Mouse (Mus musculus): ENCODE data around the gene Cask. TPM values are rescaled to one million over a fixed set of nuclear protein-coding genes. Genes with fewer than 3 reads are reported as not detected.

Cask gene
- polyA plus RNA-seq, 1 experiment from 2014 or later: 16.0 TPM

- ATAC-seq (ENCODE audit: insufficient read depth): no peak
- Histone ChIP-seq H3K27ac (ENCODE audit: low read depth) (no peak overlapping the region), H3K4me3 (ENCODE audit: low read depth, low read length) (no peak overlapping the region), H3K36me3 (ENCODE audit: insufficient read depth) (no peaks in the 10 kb centered on the region), H3K4me1 (ENCODE audit: insufficient read depth) (no peaks in the 10 kb centered on the region), H3K4me2 (no peak overlapping the region), H3K9me3 (ENCODE audit: low read depth, low read length) (no peaks in the 10 kb centered on the region), H3K27me3 (ENCODE audit: insufficient read depth, low read length) (no peaks in the 10 kb centered on the region), H3K9ac (no peak overlapping the region)
- no peak for TF ChIP-seq CTCF (IDR thresholded peaks at IDR 0.05; ENCODE audit: low read depth)
- DNase-seq: no peak
- 45% methylated on average over 1 of the region's 1 CpGs for WGBS
These were observed 132.9 kb downstream of the Cask start for GRCm38 (mm10) chrX:13718283-13718682.

DNA sequence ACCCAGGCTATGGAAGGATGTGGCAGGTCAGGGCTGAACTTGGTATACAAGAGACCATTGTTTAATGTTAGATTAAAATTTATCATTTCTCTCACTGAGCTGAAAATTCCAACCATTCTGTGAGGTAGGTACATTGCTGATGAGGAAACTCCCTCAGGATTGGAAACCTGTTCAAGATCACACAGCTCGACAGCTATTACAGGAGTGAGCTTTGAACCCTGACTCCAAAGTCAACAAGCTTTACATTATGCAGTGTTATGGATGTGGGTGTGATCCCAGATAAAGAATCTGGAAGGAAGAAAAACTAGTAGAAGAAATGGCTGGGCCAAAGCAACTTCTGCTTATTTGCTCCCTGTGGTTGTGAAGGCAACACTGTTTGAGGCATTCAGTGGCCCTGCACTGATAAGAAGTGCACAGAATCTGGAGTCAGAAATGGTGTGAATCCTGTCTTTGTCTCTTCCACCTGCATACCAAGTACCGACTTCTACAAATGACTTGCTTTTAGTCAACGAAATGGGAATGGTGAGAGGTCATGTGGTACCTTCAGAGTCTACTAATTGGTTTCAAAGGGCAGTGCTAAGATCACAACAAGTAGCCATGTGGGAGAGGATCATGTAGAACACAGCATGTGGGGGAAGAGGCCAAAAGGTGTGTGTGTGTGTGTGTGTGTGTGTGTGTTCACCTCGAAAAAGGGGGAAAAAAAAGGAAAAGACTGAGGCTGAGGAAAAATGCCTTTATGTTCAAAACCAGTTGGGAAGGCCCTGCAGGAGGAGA, 134.2 kb downstream of the Cask start:
- ATAC-seq (ENCODE audit: insufficient read depth) (no peak), DNase-seq (no peak)
- no peak overlapping the region for H3K4me2 ChIP-seq
- H3K9ac ChIP-seq: no peak overlapping the region
- no peaks in the 10 kb centered on the region for H3K4me1 ChIP-seq (ENCODE audit: insufficient read depth)
- 68% methylated on average over 4 of the region's 4 CpGs for WGBS
- no peaks in the 10 kb centered on the region for H3K27me3 ChIP-seq (ENCODE audit: insufficient read depth, low read length)
- H3K36me3 ChIP-seq (ENCODE audit: insufficient read depth): no peaks in the 10 kb centered on the region
- no peak overlapping the region for H3K4me3 ChIP-seq (ENCODE audit: low read depth, low read length)
- no peak for TF ChIP-seq CTCF (IDR thresholded peaks at IDR 0.05; ENCODE audit: low read depth)
- no peak overlapping the region for H3K27ac ChIP-seq (ENCODE audit: low read depth)
- no peaks in the 10 kb centered on the region for H3K9me3 ChIP-seq (ENCODE audit: low read depth, low read length)

DNA sequence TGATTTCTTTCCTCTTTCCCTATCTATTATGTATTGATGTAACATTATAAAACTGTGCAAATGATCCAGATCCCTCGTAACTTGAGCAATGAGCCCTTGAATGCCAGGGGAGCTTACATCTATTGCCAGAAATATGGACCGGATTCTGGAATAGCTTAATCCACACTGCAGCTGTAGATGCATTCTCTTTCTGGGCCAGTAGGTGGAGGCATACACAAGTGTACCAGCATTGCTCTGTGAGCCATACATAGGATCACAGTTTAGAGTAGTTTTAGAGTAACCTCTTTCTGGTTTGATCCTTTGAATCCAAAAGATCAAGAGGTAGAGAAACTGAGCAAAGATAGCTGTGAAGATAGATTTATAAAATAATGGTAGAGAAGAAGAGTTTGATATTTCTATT, 141.0 kb downstream of the Cask start:
- H3K4me2 ChIP-seq: no peak overlapping the region
- H3K9ac ChIP-seq: no peak overlapping the region
- no peaks in the 10 kb centered on the region for H3K27me3 ChIP-seq (ENCODE audit: insufficient read depth, low read length)
- H3K9me3 ChIP-seq (ENCODE audit: low read depth, low read length): no peaks in the 10 kb centered on the region
- ATAC-seq (ENCODE audit: insufficient read depth) (no peak; the same call in 1 of the 2 replicates), DNase-seq (peak; percentile 79)
- TF ChIP-seq CTCF (IDR thresholded peaks at IDR 0.05; ENCODE audit: low read depth): peak; percentile 83
- H3K4me1 ChIP-seq (ENCODE audit: insufficient read depth): no peaks in the 10 kb centered on the region
- H3K27ac ChIP-seq (ENCODE audit: low read depth): no peak overlapping the region
- H3K36me3 ChIP-seq (ENCODE audit: insufficient read depth): no peaks in the 10 kb centered on the region
- WGBS: 43% methylated on average over 2 of the region's 2 CpGs
- no peak overlapping the region for H3K4me3 ChIP-seq (ENCODE audit: low read depth, low read length)

GRCm38 (mm10) chrX:13705051-13705450, 146.1 kb downstream of the Cask start:
- no peaks in the 10 kb centered on the region for H3K27me3 ChIP-seq (ENCODE audit: insufficient read depth, low read length)
- H3K4me3 ChIP-seq (ENCODE audit: low read depth, low read length): no peak overlapping the region
- no peaks in the 10 kb centered on the region for H3K4me1 ChIP-seq (ENCODE audit: insufficient read depth)
- 24% methylated on average over 2 of the region's 2 CpGs for WGBS
- ATAC-seq (ENCODE audit: insufficient read depth) (peak; percentile 56; the same call in 1 of the 2 replicates), DNase-seq (peak; percentile 76)
- H3K36me3 ChIP-seq (ENCODE audit: insufficient read depth): no peaks in the 10 kb centered on the region
- no peak overlapping the region for H3K9ac ChIP-seq
- H3K4me2 ChIP-seq: no peak overlapping the region
- no peak overlapping the region for H3K27ac ChIP-seq (ENCODE audit: low read depth)
- no peaks in the 10 kb centered on the region for H3K9me3 ChIP-seq (ENCODE audit: low read depth, low read length)
- no peak for TF ChIP-seq CTCF (IDR thresholded peaks at IDR 0.05; ENCODE audit: low read depth)

GRCm38 (mm10) chrX:13700681-13701080, 150.5 kb downstream of the Cask start:
- 60% methylated on average over 3 of the region's 3 CpGs for WGBS

GRCm38 (mm10) chrX:13691865-13692264, 159.3 kb downstream of the Cask start:
- 76% methylated on average over 4 of the region's 4 CpGs for WGBS
- H3K36me3 ChIP-seq (ENCODE audit: insufficient read depth): no peaks in the 10 kb centered on the region
- H3K4me1 ChIP-seq (ENCODE audit: insufficient read depth): no peaks in the 10 kb centered on the region
- ATAC-seq (ENCODE audit: insufficient read depth) (no peak), DNase-seq (peak; percentile 35)
- H3K4me3 ChIP-seq (ENCODE audit: low read depth, low read length): no peak overlapping the region
- H3K27ac ChIP-seq (ENCODE audit: low read depth): no peak overlapping the region
- no peak overlapping the region for H3K4me2 ChIP-seq
- H3K9me3 ChIP-seq (ENCODE audit: low read depth, low read length): no peaks in the 10 kb centered on the region
- 0 out of 2 replicates have a peak, but pooled peaks have one; percentile 15 for TF ChIP-seq CTCF (IDR thresholded peaks at IDR 0.05; ENCODE audit: low read depth)
- H3K9ac ChIP-seq: no peak overlapping the region
- no peaks in the 10 kb centered on the region for H3K27me3 ChIP-seq (ENCODE audit: insufficient read depth, low read length)

More at GRCm38 (mm10) chrX:13700681-13701080, 150.5 kb downstream of the Cask start:
- no peak overlapping the region for H3K4me2 ChIP-seq
- H3K27me3 ChIP-seq (ENCODE audit: insufficient read depth, low read length): no peaks in the 10 kb centered on the region
- ATAC-seq (ENCODE audit: insufficient read depth): no peak
- no peaks in the 10 kb centered on the region for H3K9me3 ChIP-seq (ENCODE audit: low read depth, low read length)
- DNase-seq: peak; percentile 17
- no peaks in the 10 kb centered on the region for H3K36me3 ChIP-seq (ENCODE audit: insufficient read depth)
- TF ChIP-seq CTCF (IDR thresholded peaks at IDR 0.05; ENCODE audit: low read depth): no peak
- no peaks in the 10 kb centered on the region for H3K4me1 ChIP-seq (ENCODE audit: insufficient read depth)
- H3K4me3 ChIP-seq (ENCODE audit: low read depth, low read length): no peak overlapping the region
- no peak overlapping the region for H3K9ac ChIP-seq
- no peak overlapping the region for H3K27ac ChIP-seq (ENCODE audit: low read depth)

GRCm38 (mm10) chrX:13688356-13688755, 162.8 kb downstream of the Cask start:
- no peak for TF ChIP-seq CTCF (IDR thresholded peaks at IDR 0.05; ENCODE audit: low read depth)
- no peaks in the 10 kb centered on the region for H3K9me3 ChIP-seq (ENCODE audit: low read depth, low read length)
- H3K27me3 ChIP-seq (ENCODE audit: insufficient read depth, low read length): no peaks in the 10 kb centered on the region
- 65% methylated on average over 2 of the region's 2 CpGs for WGBS
- ATAC-seq (ENCODE audit: insufficient read depth) (no peak), DNase-seq (no peak)
- H3K36me3 ChIP-seq (ENCODE audit: insufficient read depth): no peaks in the 10 kb centered on the region
- H3K4me2 ChIP-seq: no peak overlapping the region
- H3K27ac ChIP-seq (ENCODE audit: low read depth): no peak overlapping the region
- no peak overlapping the region for H3K9ac ChIP-seq
- no peak overlapping the region for H3K4me3 ChIP-seq (ENCODE audit: low read depth, low read length)
- H3K4me1 ChIP-seq (ENCODE audit: insufficient read depth): no peaks in the 10 kb centered on the region
